Mouse (Mus musculus) heart, embryonic 14.5 days (tissue): ENCODE measurements around the gene Troap. TPM values are rescaled to one million over a fixed set of nuclear protein-coding genes. Genes with fewer than 3 reads are reported as not detected.

Experiments used
- ATAC-seq: fragments of 200-750 bp; cut with Nextera tagmentation; 2 replicates; pipeline ENCODE4 v1.8.0; 2017; ENCODE audit warnings: low read depth, moderate TSS enrichment; ENCODE audit not compliant: insufficient number of reproducible peaks, insufficient read depth, low FRiP score
- H3K27ac ChIP-seq, 2 experiments: fragments of 200-500 bp in 1 of 2; fragments of 300-500 bp in 1 of 2; sonication (generic) in 1 of 2; replicated peaks in 1 of 2; 2 replicates each; pipeline ENCODE4 v1.5.1; 2012 to 2014; ENCODE audit warnings: low read depth in 2 of 2, low read length in 2 of 2, control low read depth in 1 of 2, mild to moderate bottlenecking in 1 of 2, mixed read lengths in 1 of 2; ENCODE audit not compliant: control insufficient read depth in 1 of 2, insufficient read depth in 1 of 2
- H3K27me3 ChIP-seq: fragments of 300-500 bp; sonication (generic); 2 replicates; pipeline ENCODE4 v1.6.1; 2014; ENCODE audit warnings: mild to moderate bottlenecking, low read length, control low read depth; ENCODE audit not compliant: control insufficient read depth, insufficient read depth
- H3K36me3 ChIP-seq: fragments of 300-500 bp; sonication (generic); 2 replicates; pipeline ENCODE4 v1.6.1; 2014; ENCODE audit warnings: mild to moderate bottlenecking, control low read depth, low read length, mixed read lengths; ENCODE audit not compliant: control insufficient read depth, insufficient read depth
- H3K4me1 ChIP-seq, 2 experiments: fragments of 200-500 bp in 1 of 2; fragments of 300-500 bp in 1 of 2; sonication (generic) in 1 of 2; 2 replicates each; pipeline ENCODE4 v1.6.1; 2012 to 2014; ENCODE audit warnings: low read length in 2 of 2, control low read depth in 1 of 2, mixed read lengths in 1 of 2; ENCODE audit not compliant: control insufficient read depth in 2 of 2, insufficient read depth in 2 of 2
- H3K4me2 ChIP-seq: fragments of 300-500 bp; sonication (generic); 2 replicates; pipeline ENCODE4 v1.6.1; 2014; ENCODE audit warnings: mild to moderate bottlenecking, low read length
- H3K4me3 ChIP-seq, 2 experiments: fragments of 200-500 bp in 1 of 2; fragments of 300-500 bp in 1 of 2; sonication (generic) in 1 of 2; 2 replicates each; pipeline ENCODE4 v1.5.1; 2012 to 2014; ENCODE audit warnings: low read length in 2 of 2, mild to moderate bottlenecking in 2 of 2, control low read depth in 1 of 2, low read depth in 1 of 2, moderate library complexity in 1 of 2; ENCODE audit not compliant: control insufficient read depth in 1 of 2, insufficient read depth in 1 of 2
- H3K9ac ChIP-seq: fragments of 300-500 bp; sonication (generic); 2 replicates; pipeline ENCODE4 v1.6.1; 2014; ENCODE audit warnings: mild to moderate bottlenecking, low read length
- H3K9me3 ChIP-seq: fragments of 300-500 bp; sonication (generic); 2 replicates; pipeline ENCODE4 v1.6.1; 2016; ENCODE audit warnings: low read length, control low read depth; ENCODE audit not compliant: control insufficient read depth
- WGBS: fragments of 180-500 bp; shearing (Covaris S2); extraction: QIAGEN DNeasy Blood & Tissue Kit; methylation state at CpG from one replicate; pipeline ENCODE4 v1.1.7; 2014; 5-methylcytosine and 5-hydroxymethylcytosine counted together
- polyA plus RNA-seq: library from polyadenylated mRNA; unstranded; fragments of >200 nt; fragmentation: Nextera tagmentation; extraction: Ambion mirVana; gene quantifications from 2 replicates; pipeline ENCODE4 v1.2.1, GENCODE M21; 2014

Gene Troap
- polyA plus RNA-seq = 14.8 and 16.5 TPM in 2 replicates

GRCm38 (mm10) chr15:99074019-99074599, at the start of gene Troap:
TSS of gene Troap (plus strand) at chr15:99074575.
- peaks cover 24% of the 10 kb centered on the region for H3K36me3 ChIP-seq
- peak; percentile 15; the same call in 1 of the 2 replicates for ATAC-seq
- peak within 1 kb of the TSS; percentile 51 to 77 for H3K4me3 ChIP-seq
- H3K27ac ChIP-seq = peak within 1 kb of the TSS; percentile 91 to 94
- H3K9me3 ChIP-seq = no peaks in the 10 kb centered on the region
- peak within 1 kb of the TSS; percentile 85 for H3K9ac ChIP-seq
- peak within 1 kb of the TSS; percentile 95 for H3K4me2 ChIP-seq
- 19% methylated on average over 9 of the region's 9 CpGs for WGBS
- peaks cover 10 to 23% of the 10 kb centered on the region in 2 experiments for H3K4me1 ChIP-seq
- peaks cover 2% of the 10 kb centered on the region; the same call in 1 of the 2 replicates for H3K27me3 ChIP-seq

GRCm38 (mm10) chr15:99024668-99025314, 49.6 kb upstream of the Troap start:
- ATAC-seq = no peak
- 16% methylated on average over 7 of the region's 8 CpGs for WGBS

GRCm38 (mm10) chr15:99025414-99025813, 49.0 kb upstream of the Troap start:
- no peak overlapping the region for H3K4me3 ChIP-seq
- H3K27me3 ChIP-seq = no peaks in the 10 kb centered on the region
- H3K36me3 ChIP-seq = no peaks in the 10 kb centered on the region
- H3K9me3 ChIP-seq = peaks cover 3% of the 10 kb centered on the region; the same call in 1 of the 2 replicates
- H3K27ac ChIP-seq = no peak overlapping the region
- 71% methylated on average over 13 of the region's 13 CpGs for WGBS
- no peak overlapping the region for H3K9ac ChIP-seq
- peaks cover 3 to 5% of the 10 kb centered on the region in 2 experiments; a peak in 1 of 4 replicates for H3K4me1 ChIP-seq
- ATAC-seq = no peak
- no peak overlapping the region for H3K4me2 ChIP-seq

More at GRCm38 (mm10) chr15:99024668-99025314, 49.6 kb upstream of the Troap start:
- H3K4me2 ChIP-seq = no peak overlapping the region
- no peaks in the 10 kb centered on the region for H3K27me3 ChIP-seq
- peaks cover 3% of the 10 kb centered on the region; the same call in 1 of the 2 replicates for H3K9me3 ChIP-seq
- H3K36me3 ChIP-seq = no peaks in the 10 kb centered on the region
- no peak overlapping the region for H3K4me3 ChIP-seq
- H3K4me1 ChIP-seq = peaks cover 3 to 5% of the 10 kb centered on the region in 2 experiments; a peak in 1 of 4 replicates
- H3K27ac ChIP-seq = no peak overlapping the region
- H3K9ac ChIP-seq = no peak overlapping the region

GRCm38 (mm10) chr15:99026259-99026658, 48.1 kb upstream of the Troap start:
- 56% methylated on average over 4 of the region's 4 CpGs for WGBS

GRCm38 (mm10) chr15:99027116-99027515, 47.3 kb upstream of the Troap start:
- Histone ChIP-seq H3K36me3 (no peaks in the 10 kb centered on the region), H3K4me2 (no peak overlapping the region), H3K9ac (no peak overlapping the region), H3K9me3 (no peaks in the 10 kb centered on the region), H3K27me3 (no peaks in the 10 kb centered on the region), H3K4me1 (peaks cover 13 to 16% of the 10 kb centered on the region in 2 experiments), H3K4me3 (no peak overlapping the region), H3K27ac (no peak overlapping the region)
- ATAC-seq = no peak
- 70% methylated on average over 5 of the region's 5 CpGs for WGBS

More at GRCm38 (mm10) chr15:99026259-99026658, 48.1 kb upstream of the Troap start:
- H3K4me1 ChIP-seq = peaks cover 7 to 9% of the 10 kb centered on the region in 2 experiments
- H3K4me3 ChIP-seq = no peak overlapping the region
- no peak overlapping the region for H3K4me2 ChIP-seq
- H3K36me3 ChIP-seq = no peaks in the 10 kb centered on the region
- no peak for ATAC-seq
- H3K27me3 ChIP-seq = no peaks in the 10 kb centered on the region
- H3K27ac ChIP-seq = no peak overlapping the region
- no peak overlapping the region for H3K9ac ChIP-seq
- peaks cover 1% of the 10 kb centered on the region; the same call in 1 of the 2 replicates for H3K9me3 ChIP-seq

GRCm38 (mm10) chr15:99028874-99029458, 45.4 kb upstream of the Troap start:
- Histone ChIP-seq H3K4me1 (peaks cover 24 to 35% of the 10 kb centered on the region in 2 experiments), H3K4me3 (peak overlapping the region; percentile 65 to 72), H3K4me2 (peak overlapping the region; percentile 72), H3K36me3 (peaks cover 4% of the 10 kb centered on the region; the same call in 1 of the 2 replicates), H3K27me3 (no peaks in the 10 kb centered on the region), H3K27ac (peak overlapping the region; percentile 76 to 90), H3K9me3 (no peaks in the 10 kb centered on the region), H3K9ac (peak overlapping the region; percentile 78)
- ATAC-seq = no peak
- 3% methylated on average over 10 of the region's 10 CpGs for WGBS

- peak within 1 kb of the TSS; percentile 76 to 90 for H3K27ac ChIP-seq
- H3K4me3 ChIP-seq = peak within 1 kb of the TSS; percentile 65 to 72
- peak; percentile 93 for ATAC-seq
- WGBS = under 1% methylated on average over 49 of the region's 52 CpGs
- H3K4me1 ChIP-seq = peaks cover 24 to 35% of the 10 kb centered on the region in 2 experiments
- no peaks in the 10 kb centered on the region for H3K9me3 ChIP-seq
- H3K27me3 ChIP-seq = no peaks in the 10 kb centered on the region
- H3K4me2 ChIP-seq = peak within 1 kb of the TSS; percentile 72
- H3K36me3 ChIP-seq = peaks cover 10% of the 10 kb centered on the region
- peak within 1 kb of the TSS; percentile 78 for H3K9ac ChIP-seq
These were observed 44.5 kb upstream of the Troap start, which contains the start of gene Tuba1c for GRCm38 (mm10) chr15:99029619-99030584. TSS of gene Tuba1c (plus strand) at chr15:99029891.
